In genomic region chr9:108953081-108953636, GRCm38 (mm10) we compare ENCODE assay signal across 12 mouse cellular contexts. TPM values are rescaled to one million over a fixed set of nuclear protein-coding genes. Genes with fewer than 3 reads are reported as not detected.
DNase-seq lines count a peak whose midpoint lies in the region; ATAC-seq lines count a peak whose summit lies in the region.
"Had no signal": no experiment of that assay in that cellular context is flagged by ENCODE, and none has a peak within 500 bp of the region (broad histone marks: within the 10 kb centered on the region; RNA-seq: fewer than 3 reads in every experiment).

TSS of gene Col7a1 (plus strand) at chr9:108953586.

- peaks cover 27% of the 10 kb centered on the region for H3K36me3 ChIP-seq in heart, embryonic 15.5 days
- peaks cover 5% of the 10 kb centered on the region for H3K36me3 ChIP-seq in neural tube, embryonic 11.5 days (ENCODE audit: control insufficient read depth, insufficient read depth, low read length)
- H3K36me3 ChIP-seq in intestine, embryonic 15.5 days = peaks cover 7% of the 10 kb centered on the region
- peaks cover 21% of the 10 kb centered on the region for H3K36me3 ChIP-seq in stomach, embryonic 15.5 days

- H3K9ac ChIP-seq in heart, embryonic 15.5 days = no peak within 1 kb of the TSS
- H3K9ac ChIP-seq in neural tube, embryonic 11.5 days (ENCODE audit: low read length) = no peak within 1 kb of the TSS; the same call in 1 of the 2 replicates
- no peak within 1 kb of the TSS for H3K9ac ChIP-seq in intestine, embryonic 15.5 days
- 0 out of 2 replicates have a peak within 1 kb of the TSS, but pooled peaks have one; percentile 19 for H3K9ac ChIP-seq in stomach, embryonic 15.5 days
- H3K9ac ChIP-seq: liver, embryonic 15.5 days had no signal

- H3K4me3 ChIP-seq in heart, embryonic 15.5 days = peak within 1 kb of the TSS; percentile 29
- no peak within 1 kb of the TSS for H3K4me3 ChIP-seq in neural tube, embryonic 11.5 days (ENCODE audit: low read depth, low read length)
- peak within 1 kb of the TSS; percentile 20; the same call in 1 of the 2 replicates for H3K4me3 ChIP-seq in intestine, embryonic 15.5 days (replicated peaks)
- peak within 1 kb of the TSS; percentile 34 for H3K4me3 ChIP-seq in stomach, embryonic 15.5 days (replicated peaks)
- H3K4me3 ChIP-seq: liver, embryonic 15.5 days had no signal

- 7% methylated on average over 15 of the region's 15 CpGs for WGBS in heart, embryonic 15.5 days
- 13% methylated on average over 15 of the region's 15 CpGs for WGBS in neural tube, embryonic 11.5 days
- WGBS in intestine, embryonic 15.5 days = 10% methylated on average over 15 of the region's 15 CpGs
- 13% methylated on average over 15 of the region's 15 CpGs for WGBS in stomach, embryonic 15.5 days

- peaks cover 31% of the 10 kb centered on the region for H3K4me1 ChIP-seq in heart, embryonic 15.5 days (replicated peaks)
- H3K4me1 ChIP-seq in neural tube, embryonic 11.5 days (ENCODE audit: control insufficient read depth, insufficient read depth, low read length) = no peaks in the 10 kb centered on the region
- no peaks in the 10 kb centered on the region; the same call in 1 of the 2 replicates for H3K4me1 ChIP-seq in intestine, embryonic 15.5 days (replicated peaks)
- peaks cover 16% of the 10 kb centered on the region for H3K4me1 ChIP-seq in stomach, embryonic 15.5 days
- H3K4me1 ChIP-seq: liver, embryonic 15.5 days had no signal

- ATAC-seq in heart, embryonic 15.5 days (replicated peaks; ENCODE audit: insufficient number of reproducible peaks, insufficient read depth, low FRiP score, low read depth) = no peak
- no peak for ATAC-seq in neural tube, embryonic 11.5 days (ENCODE audit: insufficient read depth, low FRiP score, low TSS enrichment)
- no peak for ATAC-seq in intestine, embryonic 15.5 days
- ATAC-seq in stomach, embryonic 15.5 days (ENCODE audit: insufficient read depth, low FRiP score, low read depth) = no peak
- no peak for ATAC-seq in erythroblast, adult 5-6 weeks (replicated peaks; ENCODE audit: low FRiP score, poor library complexity, severe bottlenecking)

- no peak for DNase-seq in heart, postnatal 36 days
- no peak for DNase-seq in neural tube, embryonic 11.5 days (ENCODE audit: low spot score)
- no peak for DNase-seq in neural tube, embryonic 10.5 days (ENCODE audit: extremely low spot score, low spot score)
- no peak for DNase-seq in urinary bladder, postnatal 25 days (ENCODE audit: low spot score)
- DNase-seq: cerebellum, postnatal 14 days; gastrocnemius, postnatal 36 days; right cerebral cortex, postnatal 14 days had no signal

- H3K4me2 ChIP-seq in heart, embryonic 15.5 days = peak within 1 kb of the TSS; percentile 55
- H3K4me2 ChIP-seq in neural tube, embryonic 11.5 days (ENCODE audit: low read depth) = 0 out of 2 replicates have a peak within 1 kb of the TSS, but pooled peaks have one; percentile 19
- peak within 1 kb of the TSS; percentile 51 for H3K4me2 ChIP-seq in intestine, embryonic 15.5 days (replicated peaks)
- H3K4me2 ChIP-seq in stomach, embryonic 15.5 days = peak within 1 kb of the TSS; percentile 51
- H3K4me2 ChIP-seq: liver, embryonic 15.5 days had no signal

- no peaks in the 10 kb centered on the region for H3K9me3 ChIP-seq in heart, embryonic 15.5 days (replicated peaks)
- no peaks in the 10 kb centered on the region for H3K9me3 ChIP-seq in neural tube, embryonic 11.5 days (ENCODE audit: control insufficient read depth, low read length)
- H3K9me3 ChIP-seq in intestine, embryonic 15.5 days = no peaks in the 10 kb centered on the region
- no peaks in the 10 kb centered on the region for H3K9me3 ChIP-seq in stomach, embryonic 15.5 days
- H3K9me3 ChIP-seq: liver, embryonic 15.5 days had no signal

- H3K27me3 ChIP-seq in heart, embryonic 15.5 days = peaks cover 27% of the 10 kb centered on the region
- peaks cover 7% of the 10 kb centered on the region; the same call in 1 of the 2 replicates for H3K27me3 ChIP-seq in neural tube, embryonic 11.5 days (ENCODE audit: control insufficient read depth, insufficient read depth, low read length)
- H3K27me3 ChIP-seq in intestine, embryonic 15.5 days (replicated peaks) = peaks cover 12% of the 10 kb centered on the region
- H3K27me3 ChIP-seq in stomach, embryonic 15.5 days (replicated peaks) = 0 out of 2 replicates have a peak, but pooled peaks cover 7% of the 10 kb centered on the region

- intact Hi-C loops in heart, postnatal 36 days (cut with DNase I) = no loop called here

- H3K27ac ChIP-seq in heart, embryonic 15.5 days = no peak within 1 kb of the TSS
- no peak within 1 kb of the TSS for H3K27ac ChIP-seq in neural tube, embryonic 11.5 days (ENCODE audit: low read depth, low read length)
- no peak within 1 kb of the TSS for H3K27ac ChIP-seq in intestine, embryonic 15.5 days
- no peak within 1 kb of the TSS for H3K27ac ChIP-seq in stomach, embryonic 15.5 days
- H3K27ac ChIP-seq: liver, embryonic 15.5 days had no signal

RNA-seq across cellular contexts. Expression of gene Col7a1, which starts in this region (rescaled TPM):
- 1.2 and 1.4 TPM in 2 replicates for polyA plus RNA-seq in heart, embryonic 15.5 days (2015; fragmentation: Nextera tagmentation; extraction: Ambion mirVana)
- under 1 TPM; 0.31 to 0.81 TPM for total RNA-seq in heart, postnatal 36 days (2021)
- 0.69 and 1.2 TPM in 2 replicates for polyA plus RNA-seq in neural tube, embryonic 11.5 days (2014; fragmentation: Nextera tagmentation; extraction: Ambion mirVana)
- 0.85 and 2.4 TPM in 2 replicates for polyA plus RNA-seq in intestine, embryonic 15.5 days (2015; fragmentation: Nextera tagmentation; extraction: Ambion mirVana)
- polyA plus RNA-seq in stomach, embryonic 15.5 days (2015; fragmentation: Nextera tagmentation; extraction: Ambion mirVana) = 5.9 and 6.6 TPM in 2 replicates
- total RNA-seq in erythroblast, adult 5-6 weeks (2015; ENCODE audit: low replicate concordance) = under 0.01 TPM in 1 of 2 replicates, not detected in the other
- total RNA-seq in erythroblast, adult 5-6 weeks (2017; ENCODE audit: low replicate concordance) = 0.17 and 1.4 TPM in 2 replicates
